Mouse (Mus musculus): Measurements from ENCODE around the gene Zbtb21. TPM values are rescaled to one million over a fixed set of nuclear protein-coding genes. Genes with fewer than 3 reads are reported as not detected.

The Zbtb21 gene
- total RNA-seq, 2 experiments from 2014 or later: 36.2 to 47.2 TPM

DNA sequence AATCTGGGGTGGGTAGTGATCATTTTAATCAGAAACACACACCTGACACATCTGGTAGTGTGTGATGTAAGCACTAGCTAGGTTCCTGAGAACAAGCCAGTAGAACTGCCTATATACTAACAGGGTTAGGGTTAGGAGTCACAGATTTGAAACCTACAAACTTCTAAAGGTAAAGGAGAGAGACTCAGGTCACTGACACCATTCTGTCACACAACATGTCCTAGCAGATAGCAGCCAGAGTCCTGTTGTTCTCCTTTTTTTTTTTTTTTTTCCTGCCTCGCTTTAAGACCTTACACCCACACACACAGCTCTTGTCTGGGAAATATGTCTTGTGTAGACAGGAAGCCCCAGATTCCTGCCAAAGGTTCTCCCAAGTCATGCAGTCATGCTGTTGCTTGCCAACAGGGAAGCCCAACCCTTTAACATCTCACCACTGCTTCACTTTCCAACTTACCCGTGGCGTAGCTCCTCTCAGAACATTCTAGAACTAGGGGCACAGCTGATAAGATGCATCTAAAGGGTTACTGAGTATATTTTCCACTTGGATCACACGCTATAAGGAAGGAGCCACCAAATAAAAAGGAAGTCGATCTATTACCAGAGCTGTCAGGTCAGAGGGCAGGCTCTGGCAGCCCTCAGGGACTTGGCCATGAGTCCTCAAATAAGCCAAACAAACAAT lies 64.9 kb downstream of the Zbtb21 start:
- peak; percentile 9 to 26 for DNase-seq (ENCODE audit: low spot score in 2 of 2)

Other genes with a start within 250 kb of the Zbtb21 start
- gene Ripk4, start 198.8 kb downstream of the Zbtb21 start, total RNA-seq (2021): 1 to 10 TPM; 1.7 to 3.5 TPM
- gene Prdm15, start 110.8 kb downstream of the Zbtb21 start, total RNA-seq (2021): 10 to 100 TPM; 11.9 to 12.8 TPM
- gene C2cd2, start within 50 bp of the Zbtb21 start, total RNA-seq (2021): 10 to 100 TPM; 27.8 to 29.2 TPM
- 10 to 100 TPM; 27.4 to 44.2 TPM for gene B230307C23Rik, start 34.7 kb upstream of the Zbtb21 start, total RNA-seq (2021)
- 1 to 10 TPM; 6.4 to 9.4 TPM for gene A630089N07Rik, start 119.8 kb upstream of the Zbtb21 start, total RNA-seq (2021)

Data from adrenal gland, adult 18-20 months (tissue).